25 mouse cellular contexts compared by ENCODE assay signal in the genomic region with DNA sequence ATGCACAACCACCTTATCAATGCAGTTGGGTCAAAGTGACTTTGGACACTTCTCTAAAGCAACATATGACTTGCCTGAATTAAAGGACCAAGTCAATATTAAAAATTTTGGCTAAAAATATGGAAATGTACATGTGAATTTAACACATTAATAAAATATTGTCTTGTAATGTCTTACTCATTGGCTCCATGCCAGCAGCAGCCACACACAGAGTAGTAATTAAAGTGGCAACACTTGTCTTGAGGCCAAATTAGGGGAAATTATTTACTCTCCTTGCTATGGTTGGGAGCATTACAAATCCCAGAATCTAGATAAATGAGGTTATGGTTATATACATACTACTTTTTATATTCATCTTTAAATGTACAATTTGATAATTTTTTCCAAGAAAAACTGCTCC. TPM values are rescaled to one million over a fixed set of nuclear protein-coding genes. Genes with fewer than 3 reads are reported as not detected.
DNase-seq lines count a peak whose midpoint lies in the region; ATAC-seq and TF ChIP-seq lines count a peak whose summit lies in the region.
"Had no signal": no experiment of that assay in that cellular context is flagged by ENCODE, and none has a peak within 500 bp of the region (broad histone marks: within the 10 kb centered on the region; RNA-seq: fewer than 3 reads in every experiment).

No protein-coding gene starts in this region.

- no peak overlapping the region for H3K27ac ChIP-seq in kidney, adult 2 months (ENCODE audit: insufficient read depth, low read depth, low read length)
- H3K27ac ChIP-seq in kidney, embryonic 16.5 days (ENCODE audit: low read length): no peak overlapping the region
- H3K27ac ChIP-seq: forebrain, embryonic 10.5 days; forebrain, embryonic 15.5 days; heart, adult 2 months; heart, embryonic 10.5 days; heart, embryonic 13.5 days; hindbrain, embryonic 12.5 days; hindbrain, embryonic 15.5 days had no signal

- peaks cover 6% of the 10 kb centered on the region; the same call in 1 of the 2 replicates for H3K4me1 ChIP-seq in kidney, adult 2 months (ENCODE audit: control insufficient read depth, insufficient read depth, low read length)
- H3K4me1 ChIP-seq in kidney, embryonic 16.5 days (ENCODE audit: insufficient read depth, low read length): no peaks in the 10 kb centered on the region
- H3K4me1 ChIP-seq: forebrain, embryonic 10.5 days; hindbrain, embryonic 12.5 days; hindbrain, embryonic 15.5 days had no signal

- H3K9me3 ChIP-seq in kidney, embryonic 16.5 days (ENCODE audit: low read length): no peaks in the 10 kb centered on the region
- H3K9me3 ChIP-seq: forebrain, embryonic 10.5 days; forebrain, embryonic 15.5 days; heart, embryonic 10.5 days; heart, embryonic 13.5 days; hindbrain, embryonic 12.5 days; hindbrain, embryonic 15.5 days had no signal

- TF ChIP-seq POLR2A in kidney, adult 2 months (IDR thresholded peaks at IDR 0.05; ENCODE audit: low read depth, low read length): no peak

- no peak for TF ChIP-seq CTCF in kidney, adult 2 months (conservative IDR thresholded peaks at IDR 0.05; ENCODE audit: insufficient read depth, insufficient read length, low read depth, low read length)

- H3K36me3 ChIP-seq in kidney, adult 2 months (ENCODE audit: control insufficient read depth, insufficient read depth, low read length): no peaks in the 10 kb centered on the region
- no peaks in the 10 kb centered on the region for H3K36me3 ChIP-seq in kidney, embryonic 16.5 days (ENCODE audit: insufficient read depth, low read length)
- H3K36me3 ChIP-seq: forebrain, embryonic 10.5 days; forebrain, embryonic 15.5 days; heart, embryonic 10.5 days; heart, embryonic 13.5 days; hindbrain, embryonic 12.5 days; hindbrain, embryonic 15.5 days had no signal

- H3K4me3 ChIP-seq in kidney, adult 2 months (ENCODE audit: insufficient read depth, low read depth, low read length): no peak overlapping the region
- H3K4me3 ChIP-seq in kidney, embryonic 16.5 days (ENCODE audit: low read length): no peak overlapping the region
- H3K4me3 ChIP-seq: forebrain, embryonic 10.5 days; forebrain, embryonic 15.5 days; heart, adult 2 months; heart, embryonic 10.5 days; heart, embryonic 13.5 days; hindbrain, embryonic 12.5 days; hindbrain, embryonic 15.5 days had no signal

- ATAC-seq in kidney, embryonic 16.5 days (ENCODE audit: low FRiP score, low TSS enrichment): no peak
- ATAC-seq: forebrain, embryonic 15.5 days; Patski had no signal

- H3K27me3 ChIP-seq in kidney, adult 2 months (replicated peaks; ENCODE audit: control insufficient read depth, insufficient read depth, low read length): no peaks in the 10 kb centered on the region
- no peaks in the 10 kb centered on the region for H3K27me3 ChIP-seq in kidney, embryonic 16.5 days (ENCODE audit: insufficient read depth, low read length)
- H3K27me3 ChIP-seq: forebrain, embryonic 15.5 days; heart, embryonic 13.5 days; hindbrain, embryonic 12.5 days; hindbrain, embryonic 15.5 days had no signal

- DNase-seq in cerebellum, postnatal 10 days: peak; percentile 9 to 20
- no peak for DNase-seq in cerebellum, adult 11 months
- DNase-seq in kidney, adult 2 months: peak; percentile 45
- DNase-seq in kidney, postnatal 4 days: no peak
- DNase-seq in kidney, postnatal 14 days: peak; percentile 24
- no peak for DNase-seq in layer of hippocampus, adult 9-11 months
- DNase-seq: adrenal gland, postnatal 10 days; adrenal gland, postnatal 36 days; cerebellum, adult 11-12 months; cerebellum, adult 8-10 months; gastrocnemius, postnatal 25 days; heart, adult 2 months; heart, postnatal 14 days had no signal

- H3K4me2 ChIP-seq in kidney, embryonic 16.5 days (replicated peaks; ENCODE audit: low read depth, low read length): no peak overlapping the region
- H3K4me2 ChIP-seq: forebrain, embryonic 15.5 days; heart, embryonic 13.5 days; hindbrain, embryonic 12.5 days; hindbrain, embryonic 15.5 days had no signal

- H3K9ac ChIP-seq in kidney, embryonic 16.5 days (replicated peaks; ENCODE audit: low read length): no peak overlapping the region
- H3K9ac ChIP-seq: forebrain, embryonic 15.5 days; heart, embryonic 13.5 days; hindbrain, embryonic 12.5 days; hindbrain, embryonic 15.5 days had no signal

RNA-seq across cellular contexts. Expression of a gene that starts 13.0 kb away (rescaled TPM):
- polyA plus RNA-seq in kidney, adult 2 months (2012; rRNA removed): not detected in 2 replicates
- not detected in 2 replicates for polyA plus RNA-seq in kidney, embryonic 16.5 days (2015; fragmentation: Nextera tagmentation; extraction: Ambion mirVana)
- polyA plus RNA-seq: embryonic facial prominence, embryonic 11.5 days; embryonic facial prominence, embryonic 14.5 days; forebrain, embryonic 10.5 days; forebrain, embryonic 15.5 days; gonadal fat pad, adult 2 months; heart, adult 2 months; heart, embryonic 10.5 days; heart, embryonic 13.5 days; heart, embryonic 16.5 days; hindbrain, embryonic 12.5 days; hindbrain, embryonic 15.5 days; Patski had no signal

RNA-seq across cellular contexts. Expression of a gene that starts 15.5 kb away (rescaled TPM):
- polyA plus RNA-seq in kidney, adult 2 months (2012; rRNA removed): 6.4 and 6.9 TPM in 2 replicates
- polyA plus RNA-seq in kidney, embryonic 16.5 days (2015; fragmentation: Nextera tagmentation; extraction: Ambion mirVana): 5.9 and 9.1 TPM in 2 replicates

RNA-seq across cellular contexts. Expression of a gene that starts 22.7 kb away (rescaled TPM):
- 12.5 and 16.1 TPM in 2 replicates for polyA plus RNA-seq in kidney, adult 2 months (2012; rRNA removed)
- polyA plus RNA-seq in kidney, embryonic 16.5 days (2015; fragmentation: Nextera tagmentation; extraction: Ambion mirVana): 21.5 and 21.6 TPM in 2 replicates

Comparison
In these comparisons a context has a peak if more than half of its experiments do, and no peak if none do; other contexts are left out.
1. DNase-seq: peak in cerebellum, postnatal 10 days (2 of 2), kidney, adult 2 months (single experiment) and kidney, postnatal 14 days (single experiment); none in cerebellum, adult 11 months (single experiment), kidney, postnatal 4 days (0 of 2) and layer of hippocampus, adult 9-11 months (single experiment).